ENCODE assay signal across 7 mouse cellular contexts in the genomic region with DNA sequence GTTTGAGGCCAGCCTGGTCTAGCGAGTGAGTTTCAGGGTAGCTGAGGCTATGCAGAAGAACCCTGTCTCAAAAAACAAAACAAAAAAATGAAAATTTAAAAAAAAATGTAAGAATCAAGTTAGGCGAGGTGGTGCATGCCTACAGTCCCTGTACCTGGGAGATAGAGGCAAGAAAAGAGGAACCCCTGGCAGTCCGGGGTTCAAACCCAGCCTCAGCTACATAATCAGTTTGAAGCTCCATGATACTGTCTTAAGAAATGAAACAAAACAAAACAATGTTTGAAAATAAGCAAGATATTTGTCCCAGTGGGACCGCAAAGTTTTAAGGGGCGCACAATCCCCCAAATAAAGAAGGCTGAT. TPM values are rescaled to one million over a fixed set of nuclear protein-coding genes. Genes with fewer than 3 reads are reported as not detected.
DNase-seq lines count a peak whose midpoint lies in the region; ATAC-seq and TF ChIP-seq lines count a peak whose summit lies in the region.

No protein-coding gene starts in this region.

- peaks cover 21% of the 10 kb centered on the region for H3K4me1 ChIP-seq in forebrain, embryonic 16.5 days (replicated peaks; ENCODE audit: control insufficient read depth, insufficient read depth, low read length)
- peaks cover 17% of the 10 kb centered on the region for H3K4me1 ChIP-seq in liver, embryonic 16.5 days (ENCODE audit: control insufficient read depth, low read depth, low read length)

- H3K27ac ChIP-seq in forebrain, embryonic 16.5 days (ENCODE audit: low read length): peak overlapping the region; percentile 53
- peak overlapping the region; percentile 25; the same call in 1 of the 2 replicates for H3K27ac ChIP-seq in liver, embryonic 16.5 days (ENCODE audit: low read length)

- ATAC-seq in CD4-positive, CD25-positive, alpha-beta regulatory T cell, adult 4 months: peak; percentile 14
- ATAC-seq in forebrain, embryonic 16.5 days: peak; percentile 8
- ATAC-seq in liver, embryonic 16.5 days (ENCODE audit: low read depth): no peak

- peaks cover 44% of the 10 kb centered on the region for H3K79me2 ChIP-seq in C2C12 (ENCODE audit: control insufficient read depth, insufficient read depth)

- no peaks in the 10 kb centered on the region for H3K27me3 ChIP-seq in C2C12 (ENCODE audit: control insufficient read depth, insufficient read depth, insufficient read length)
- H3K27me3 ChIP-seq in forebrain, embryonic 16.5 days (replicated peaks; ENCODE audit: control insufficient read depth, insufficient read depth, low read length): no peaks in the 10 kb centered on the region
- no peaks in the 10 kb centered on the region for H3K27me3 ChIP-seq in liver, embryonic 16.5 days (ENCODE audit: control insufficient read depth, insufficient read depth, low read depth, low read length)

- DNase-seq in gastrocnemius, postnatal 25 days: no peak
- no peak for DNase-seq in spleen, postnatal 4 days (ENCODE audit: low spot score in 2 of 2)
- DNase-seq in frontal cortex, postnatal 10 days (ENCODE audit: low spot score in 2 of 2): no peak

- peaks cover 43% of the 10 kb centered on the region for H3K79me3 ChIP-seq in C2C12 (ENCODE audit: low read depth)

- H3K9ac ChIP-seq in forebrain, embryonic 16.5 days (replicated peaks; ENCODE audit: low read depth, low read length): peak overlapping the region; percentile 38
- H3K9ac ChIP-seq in liver, embryonic 16.5 days (ENCODE audit: low read depth, low read length): peak overlapping the region; percentile 91

- WGBS in forebrain, embryonic 16.5 days: 32% methylated on average over 5 of the region's 5 CpGs
- 24% methylated on average over 5 of the region's 5 CpGs for WGBS in liver, embryonic 16.5 days (ENCODE audit: insufficient replicate concordance)

- H3ac ChIP-seq in C2C12 (ENCODE audit: control insufficient read depth, insufficient read length, low read depth): no peak overlapping the region

- no peak for TF ChIP-seq CTCF in C2C12 (IDR thresholded peaks at IDR 0.05; ENCODE audit: control insufficient read depth, insufficient read depth, insufficient read length)

- H3K36me3 ChIP-seq in C2C12 (ENCODE audit: control insufficient read depth, insufficient read depth): peaks cover 9% of the 10 kb centered on the region
- H3K36me3 ChIP-seq in forebrain, embryonic 16.5 days (ENCODE audit: control insufficient read depth, insufficient read depth): 0 out of 2 replicates have a peak, but pooled peaks cover 2% of the 10 kb centered on the region
- H3K36me3 ChIP-seq in liver, embryonic 16.5 days (ENCODE audit: control insufficient read depth, insufficient read depth): 0 out of 2 replicates have a peak, but pooled peaks cover 3% of the 10 kb centered on the region

- no peaks in the 10 kb centered on the region for H3K9me3 ChIP-seq in forebrain, embryonic 16.5 days (ENCODE audit: control insufficient read depth, low read length)
- H3K9me3 ChIP-seq in liver, embryonic 16.5 days (replicated peaks; ENCODE audit: control insufficient read depth, low read length): no peaks in the 10 kb centered on the region

- peak overlapping the region; percentile 83 for H3K4me2 ChIP-seq in forebrain, embryonic 16.5 days (ENCODE audit: low read length)
- peak overlapping the region; percentile 94 for H3K4me2 ChIP-seq in liver, embryonic 16.5 days (ENCODE audit: low read depth, low read length)

- peak overlapping the region; percentile 95 for H3K4me3 ChIP-seq in C2C12 (ENCODE audit: insufficient read depth, poor library complexity, severe bottlenecking)
- peak overlapping the region; percentile 53 for H3K4me3 ChIP-seq in forebrain, embryonic 16.5 days (replicated peaks; ENCODE audit: low read length)
- H3K4me3 ChIP-seq in liver, embryonic 16.5 days (ENCODE audit: low read depth, low read length): peak overlapping the region; percentile 91

TF ChIP-seq in C2C12, 6 proteins besides CTCF, POLR2A, EP300 and RAD21:
- no peak for TF ChIP-seq USF1 (IDR thresholded peaks at IDR 0.05; ENCODE audit: low read depth)
- no peak for TF ChIP-seq MYOG (IDR thresholded peaks at IDR 0.05; ENCODE audit: control insufficient read depth, extremely low read depth, insufficient read length)
- TF ChIP-seq FOSL1 (IDR thresholded peaks at IDR 0.05; ENCODE audit: insufficient read depth, low read length, poor library complexity, severe bottlenecking): no peak
- no peak for TF ChIP-seq MAX (IDR thresholded peaks at IDR 0.05)
- no peak for TF ChIP-seq MYOD1 (IDR thresholded peaks at IDR 0.05; ENCODE audit: control insufficient read depth, insufficient read length, low read depth)
- TF ChIP-seq CEBPB (IDR thresholded peaks at IDR 0.05; ENCODE audit: low read depth): no peak

RNA-seq across cellular contexts. Expression of a gene that starts 0.3 kb away (rescaled TPM):
- 84.4 TPM for polyA plus RNA-seq in C2C12 (2012; fragmentation: generic; extraction: Trizol)
- polyA plus RNA-seq in CD4-positive, CD25-positive, alpha-beta regulatory T cell, adult 4 months (2017; shearing (Covaris generic)): 100 to 1,000 TPM; 118 TPM
- polyA plus RNA-seq in forebrain, embryonic 16.5 days (2015; fragmentation: Nextera tagmentation; extraction: Ambion mirVana): 151 and 163 TPM in 2 replicates
- 55.1 and 63.6 TPM in 2 replicates for polyA plus RNA-seq in liver, embryonic 16.5 days (2015; fragmentation: Nextera tagmentation; extraction: Ambion mirVana)
- total RNA-seq in gastrocnemius, postnatal 25 days (2021): 100 to 1,000 TPM; 561 to 568 TPM

RNA-seq across cellular contexts. Expression of a gene that starts 25.8 kb away (rescaled TPM):
- 1.9 TPM for polyA plus RNA-seq in C2C12 (2012; fragmentation: generic; extraction: Trizol)
- 1 to 10 TPM in 1 of 2 experiments, not detected in 1; 1.6 TPM for polyA plus RNA-seq in CD4-positive, CD25-positive, alpha-beta regulatory T cell, adult 4 months (2017; shearing (Covaris generic))
- polyA plus RNA-seq in forebrain, embryonic 16.5 days (2015; fragmentation: Nextera tagmentation; extraction: Ambion mirVana): 36.8 and 40.5 TPM in 2 replicates
- 1.4 and 1.5 TPM in 2 replicates for polyA plus RNA-seq in liver, embryonic 16.5 days (2015; fragmentation: Nextera tagmentation; extraction: Ambion mirVana)
- 100 to 1,000 TPM; 101 to 109 TPM for total RNA-seq in gastrocnemius, postnatal 25 days (2021)

RNA-seq across cellular contexts. Expression of a gene that starts 47.0 kb away (rescaled TPM):
- 0.01 TPM for polyA plus RNA-seq in C2C12 (2012; fragmentation: generic; extraction: Trizol)
- polyA plus RNA-seq in CD4-positive, CD25-positive, alpha-beta regulatory T cell, adult 4 months (2017; shearing (Covaris generic)): not detected
- polyA plus RNA-seq in forebrain, embryonic 16.5 days (2015; fragmentation: Nextera tagmentation; extraction: Ambion mirVana): 0.16 TPM in 1 of 2 replicates, not detected in the other
- not detected in 2 replicates for polyA plus RNA-seq in liver, embryonic 16.5 days (2015; fragmentation: Nextera tagmentation; extraction: Ambion mirVana)
- total RNA-seq in gastrocnemius, postnatal 25 days (2021): not detected

Comparison
In these comparisons a context has a peak if more than half of its experiments do, and no peak if none do; other contexts are left out.
1. RNA of a gene that starts 25.8 kb away (polyA plus RNA-seq): 36.8 to 40.5 TPM in forebrain, embryonic 16.5 days; 1.9 TPM in C2C12 (single experiment), 1.6 TPM in CD4-positive, CD25-positive, alpha-beta regulatory T cell, adult 4 months and 1.4 to 1.5 TPM in liver, embryonic 16.5 days; every median in the first group is over 10 times any median in the second.
2. Peak in every context shown above with its lines, with median percentiles within 50 percentile points of each other: H3K4me3 ChIP-seq.